In the genomic region with DNA sequence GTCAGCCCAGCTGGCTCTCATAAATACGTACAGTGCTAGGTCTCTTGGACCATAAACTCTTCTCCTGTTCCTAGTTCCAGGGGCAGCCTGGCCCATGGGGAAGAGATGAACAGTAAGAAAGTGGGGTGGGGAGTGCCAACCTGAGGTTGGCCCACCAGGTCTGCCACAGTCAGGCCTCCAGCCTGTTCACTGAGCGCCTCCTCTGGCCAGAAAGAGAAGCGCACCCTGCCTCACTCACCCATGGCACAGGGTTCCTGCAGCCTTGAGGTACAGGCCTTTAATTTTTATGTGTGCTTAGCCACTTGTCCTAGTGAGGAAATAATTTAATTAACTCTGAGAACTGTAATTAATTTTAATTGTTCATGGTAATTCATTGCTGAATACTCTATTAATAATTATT, we compare ENCODE assay signal across 18 mouse cellular contexts.
DNase-seq lines count a peak whose midpoint lies in the region; ATAC-seq and TF ChIP-seq lines count a peak whose summit lies in the region.
"Had no signal": no experiment of that assay in that cellular context is flagged by ENCODE, and none has a peak within 500 bp of the region (broad histone marks: within the 10 kb centered on the region; RNA-seq: fewer than 3 reads in every experiment).

No protein-coding gene starts in this region.

- TF ChIP-seq EP300 in stomach, postnatal 0 days (optimal IDR thresholded peaks at IDR 0.05), result no peak

- 89% methylated on average over 3 of the region's 3 CpGs for WGBS in cerebellum, adult 2 months
- 73% methylated on average over 3 of the region's 3 CpGs for WGBS in lung, embryonic 14.5 days
- 83% methylated on average over 3 of the region's 3 CpGs for WGBS in stomach, postnatal 0 days

- H3K27me3 ChIP-seq in cerebellum, adult 2 months (ENCODE audit: control insufficient read depth, insufficient read depth, low read length), result no peaks in the 10 kb centered on the region
- H3K27me3 ChIP-seq in lung, embryonic 14.5 days (ENCODE audit: insufficient read depth, low read length), result no peaks in the 10 kb centered on the region
- H3K27me3 ChIP-seq in stomach, postnatal 0 days (ENCODE audit: control insufficient read depth, insufficient read depth, low read length), result no peaks in the 10 kb centered on the region
- H3K27me3 ChIP-seq: heart, embryonic 13.5 days; limb, embryonic 15.5 days; midbrain, embryonic 13.5 days; neural tube, embryonic 15.5 days had no signal

- H3K9me3 ChIP-seq in lung, embryonic 14.5 days (ENCODE audit: low read depth, low read length), result no peaks in the 10 kb centered on the region
- H3K9me3 ChIP-seq in stomach, postnatal 0 days (ENCODE audit: control insufficient read depth, low read length), result no peaks in the 10 kb centered on the region
- H3K9me3 ChIP-seq: embryonic facial prominence, embryonic 10.5 days; heart, embryonic 13.5 days; limb, embryonic 15.5 days; midbrain, embryonic 13.5 days; neural tube, embryonic 15.5 days had no signal

- H3K4me3 ChIP-seq in cerebellum, adult 2 months (replicated peaks; ENCODE audit: insufficient read depth, low read depth, low read length), result no peak overlapping the region
- no peak overlapping the region for H3K4me3 ChIP-seq in lung, embryonic 14.5 days (ENCODE audit: low read depth, low read length)
- H3K4me3 ChIP-seq in stomach, postnatal 0 days (ENCODE audit: low read depth, low read length), result no peak overlapping the region
- H3K4me3 ChIP-seq: embryonic facial prominence, embryonic 10.5 days; heart, embryonic 13.5 days; limb, embryonic 15.5 days; midbrain, embryonic 13.5 days; myocyte; neural tube, embryonic 15.5 days had no signal

- H3K4me1 ChIP-seq in cerebellum, adult 2 months (ENCODE audit: control insufficient read depth, insufficient read depth, low read length), result no peaks in the 10 kb centered on the region
- no peaks in the 10 kb centered on the region for H3K4me1 ChIP-seq in lung, embryonic 14.5 days (ENCODE audit: insufficient read depth)
- H3K4me1 ChIP-seq in stomach, postnatal 0 days (replicated peaks; ENCODE audit: control insufficient read depth, insufficient read depth), result no peaks in the 10 kb centered on the region
- H3K4me1 ChIP-seq: heart, embryonic 13.5 days; limb, embryonic 15.5 days; neural tube, embryonic 15.5 days had no signal

- no peak overlapping the region for H3K9ac ChIP-seq in lung, embryonic 14.5 days
- no peak overlapping the region for H3K9ac ChIP-seq in stomach, postnatal 0 days (ENCODE audit: low read length)
- H3K9ac ChIP-seq: heart, embryonic 13.5 days; hindbrain, embryonic 14.5 days; limb, embryonic 15.5 days; midbrain, embryonic 13.5 days; neural tube, embryonic 15.5 days had no signal

- no peak for TF ChIP-seq POLR2A in cerebellum, adult 2 months (IDR thresholded peaks at IDR 0.05; ENCODE audit: borderline replicate concordance, insufficient read depth, low read length)

- DNase-seq in cerebellum, adult 2 months, result no peak
- no peak for DNase-seq in cerebellum, adult 8-10 months
- DNase-seq in kidney, postnatal 10 days, result peak; percentile 17
- DNase-seq in kidney, adult 9 months, result no peak
- DNase-seq in lung, embryonic 14.5 days, result no peak
- DNase-seq in lung, postnatal 25 days (ENCODE audit: low spot score), result no peak
- no peak for DNase-seq in stomach, postnatal 0 days (ENCODE audit: low spot score)
- no peak for DNase-seq in left cerebral cortex, adult 9 months (ENCODE audit: low spot score in 2 of 2)
- DNase-seq: cerebellum, adult 9-10 months; right cerebral cortex, postnatal 14 days had no signal

- H3K4me2 ChIP-seq in lung, embryonic 14.5 days, result no peak overlapping the region
- H3K4me2 ChIP-seq in stomach, postnatal 0 days (replicated peaks; ENCODE audit: low read depth), result no peak overlapping the region
- H3K4me2 ChIP-seq: heart, embryonic 13.5 days; hindbrain, embryonic 14.5 days; limb, embryonic 15.5 days; midbrain, embryonic 13.5 days; neural tube, embryonic 15.5 days had no signal

- no peaks in the 10 kb centered on the region for H3K36me3 ChIP-seq in lung, embryonic 14.5 days (ENCODE audit: insufficient read depth)
- H3K36me3 ChIP-seq in stomach, postnatal 0 days (ENCODE audit: control insufficient read depth, insufficient read depth, low read length), result no peaks in the 10 kb centered on the region
- H3K36me3 ChIP-seq: embryonic facial prominence, embryonic 10.5 days; heart, embryonic 13.5 days; limb, embryonic 15.5 days; midbrain, embryonic 13.5 days; neural tube, embryonic 15.5 days had no signal

- H3K27ac ChIP-seq in cerebellum, adult 2 months (ENCODE audit: insufficient read depth, low read length), result no peak overlapping the region
- no peak overlapping the region for H3K27ac ChIP-seq in lung, embryonic 14.5 days (ENCODE audit: low read depth)
- no peak overlapping the region for H3K27ac ChIP-seq in stomach, postnatal 0 days (replicated peaks)
- H3K27ac ChIP-seq: embryonic facial prominence, embryonic 10.5 days; heart, embryonic 13.5 days; hindbrain, embryonic 14.5 days; limb, embryonic 15.5 days; midbrain, embryonic 13.5 days; neural tube, embryonic 15.5 days had no signal

- no peak for ATAC-seq in lung, embryonic 14.5 days (ENCODE audit: insufficient read depth)
- ATAC-seq in stomach, postnatal 0 days (ENCODE audit: low FRiP score, low TSS enrichment), result no peak
- ATAC-seq: intestine, embryonic 16.5 days; midbrain, embryonic 13.5 days had no signal

- peak; percentile 16; the same call in 1 of the 2 replicates for TF ChIP-seq CTCF in cerebellum, adult 2 months (IDR thresholded peaks at IDR 0.05; ENCODE audit: borderline replicate concordance, insufficient read depth, low read depth, low read length)
- TF ChIP-seq CTCF in lung, embryonic 14.5 days (IDR thresholded peaks at IDR 0.05; ENCODE audit: low read depth), result peak; percentile 29; the same call in 1 of the 2 replicates
- peak; percentile 20; the same call in 1 of the 2 replicates for TF ChIP-seq CTCF in stomach, postnatal 0 days (IDR thresholded peaks at IDR 0.05; ENCODE audit: low read depth)
